Mouse (Mus musculus) subcutaneous adipose tissue, adult 2 months (tissue): ENCODE measurements around the gene Rcc2. TPM values are rescaled to one million over a fixed set of nuclear protein-coding genes. Genes with fewer than 3 reads are reported as not detected.

Experiments
- polyA plus RNA-seq: library from polyadenylated mRNA; depleted of rRNA; stranded (reverse); fragments of >200 nt; gene quantifications from 2 replicates; pipeline ENCODE4 v1.2.3, GENCODE M21; 2012; ENCODE audit warnings: low replicate concordance; rRNA removed

The Rcc2 gene
- 27.3 and 75.5 TPM in 2 replicates for polyA plus RNA-seq

GRCm38 (mm10) chr4:140700269-140701018 lies at the start of gene Rcc2:
Gene Rcc2 (plus strand): TSS chr4:140700541.

GRCm38 (mm10) chr4:140665760-140666159 lies 34.6 kb upstream of the Rcc2 start, which contains the start of gene Arhgef10l:
Gene Arhgef10l (minus strand): TSS chr4:140666012.

GRCm38 (mm10) chr4:140742543-140742942 lies 42.2 kb downstream of the Rcc2 start, which contains the start of gene Padi6:
Gene Padi6 (minus strand): TSS chr4:140742643.

Other genes with a start within 250 kb of the Rcc2 start
- 12.3 and 37.0 TPM in 2 replicates for gene Arhgef10l, start 34.5 kb upstream of the Rcc2 start, polyA plus RNA-seq
- gene Padi6, start 42.1 kb downstream of the Rcc2 start, polyA plus RNA-seq = not detected in 2 replicates
- gene Padi4, start 73.7 kb downstream of the Rcc2 start, polyA plus RNA-seq = 1.2 and 15.1 TPM in 2 replicates
- 0.10 and 0.15 TPM in 2 replicates for gene Padi3, start 110.1 kb downstream of the Rcc2 start, polyA plus RNA-seq
- gene Padi1, start 145.2 kb downstream of the Rcc2 start, polyA plus RNA-seq = 0.14 and 14.8 TPM in 2 replicates
- 1.3 and 13.8 TPM in 2 replicates for gene Padi2, start 205.8 kb downstream of the Rcc2 start, polyA plus RNA-seq